Mouse (Mus musculus) urinary bladder, postnatal 14 days (tissue): ENCODE data around the gene Ltb.
A peak's percentile ranks its signal among the peaks of the same experiment; 100 is the strongest.

ENCODE experiments used
- DNase-seq: peaks from one replicate; pipeline ENCODE4 v3.0.0; 2021; ENCODE audit warnings: low spot score

The Ltb gene

DNA sequence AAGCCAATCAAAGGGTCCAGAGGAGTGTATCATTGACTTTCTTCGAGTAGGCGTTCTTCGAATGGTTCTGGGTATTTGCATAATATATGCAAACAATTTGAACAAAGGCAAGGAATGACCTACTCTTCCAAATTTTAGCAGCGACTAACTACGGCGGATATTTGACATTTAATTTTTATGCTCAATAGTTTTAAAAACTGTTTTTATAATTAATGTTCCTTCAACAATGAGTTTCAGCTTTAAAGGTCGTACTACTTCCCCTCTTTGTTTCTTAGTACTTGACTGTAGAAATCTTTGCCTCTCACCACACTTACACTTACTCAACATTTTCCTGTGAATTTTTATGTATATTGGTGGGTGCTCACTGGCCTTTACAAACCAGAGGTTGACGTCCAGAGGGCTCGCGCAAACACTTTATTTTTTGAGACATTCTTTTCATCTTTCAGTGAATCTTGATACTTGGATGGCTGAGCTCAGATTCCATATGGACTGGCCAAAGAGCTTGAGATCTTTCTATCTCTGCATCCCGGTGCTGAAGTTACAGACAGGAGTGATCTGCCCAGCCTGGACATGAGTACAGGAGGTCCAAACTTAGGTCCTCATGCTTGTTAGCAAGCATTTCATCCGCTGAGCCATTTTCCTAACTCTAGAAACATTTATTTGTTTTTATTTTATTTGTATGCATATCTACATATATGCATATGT is 28.6 kb upstream of the Ltb start:
- DNase-seq: no peak

DNA sequence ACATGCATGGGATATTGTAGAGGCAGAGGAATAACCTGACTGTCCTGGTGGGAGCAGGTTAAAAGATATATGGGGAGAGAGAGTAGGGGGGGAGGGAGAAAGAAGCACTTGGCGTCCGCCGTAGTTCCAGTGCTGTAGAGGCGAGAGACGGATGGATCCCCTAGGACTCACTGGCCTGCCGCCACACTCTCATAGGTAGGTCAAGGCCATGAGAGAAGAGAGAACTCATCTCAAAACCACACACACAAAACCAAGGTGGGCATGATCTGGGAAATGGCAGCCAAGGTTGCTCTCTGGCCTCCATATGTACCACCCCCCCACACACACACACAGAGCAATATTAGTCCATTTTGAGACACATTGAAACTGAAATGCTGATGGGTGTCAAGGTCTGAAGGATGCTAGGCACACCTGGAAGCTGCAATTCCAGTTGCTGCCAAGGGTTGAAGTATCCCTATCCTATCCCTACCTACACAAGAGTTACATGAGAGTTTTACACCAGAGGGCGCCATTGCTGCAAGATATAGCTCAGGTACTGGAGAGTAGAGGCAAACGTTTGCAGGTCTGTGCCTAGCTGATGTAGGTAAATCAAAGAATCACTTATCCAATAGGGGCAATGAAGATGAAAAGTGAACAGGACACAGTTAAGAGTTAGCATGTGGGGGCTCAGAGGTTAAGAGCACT is 27.7 kb upstream of the Ltb start:
- DNase-seq: peak; percentile 78

GRCm38 (mm10) chr17:35167794-35168193 is 26.4 kb upstream of the Ltb start:
- DNase-seq: no peak

- DNase-seq: no peak
Measured at GRCm38 (mm10) chr17:35168541-35169207, 25.6 kb upstream of the Ltb start.

GRCm38 (mm10) chr17:35172445-35173234 is 21.6 kb upstream of the Ltb start:
- no peak for DNase-seq

- no peak for DNase-seq
Measured at GRCm38 (mm10) chr17:35173329-35173728, 20.9 kb upstream of the Ltb start.

DNA sequence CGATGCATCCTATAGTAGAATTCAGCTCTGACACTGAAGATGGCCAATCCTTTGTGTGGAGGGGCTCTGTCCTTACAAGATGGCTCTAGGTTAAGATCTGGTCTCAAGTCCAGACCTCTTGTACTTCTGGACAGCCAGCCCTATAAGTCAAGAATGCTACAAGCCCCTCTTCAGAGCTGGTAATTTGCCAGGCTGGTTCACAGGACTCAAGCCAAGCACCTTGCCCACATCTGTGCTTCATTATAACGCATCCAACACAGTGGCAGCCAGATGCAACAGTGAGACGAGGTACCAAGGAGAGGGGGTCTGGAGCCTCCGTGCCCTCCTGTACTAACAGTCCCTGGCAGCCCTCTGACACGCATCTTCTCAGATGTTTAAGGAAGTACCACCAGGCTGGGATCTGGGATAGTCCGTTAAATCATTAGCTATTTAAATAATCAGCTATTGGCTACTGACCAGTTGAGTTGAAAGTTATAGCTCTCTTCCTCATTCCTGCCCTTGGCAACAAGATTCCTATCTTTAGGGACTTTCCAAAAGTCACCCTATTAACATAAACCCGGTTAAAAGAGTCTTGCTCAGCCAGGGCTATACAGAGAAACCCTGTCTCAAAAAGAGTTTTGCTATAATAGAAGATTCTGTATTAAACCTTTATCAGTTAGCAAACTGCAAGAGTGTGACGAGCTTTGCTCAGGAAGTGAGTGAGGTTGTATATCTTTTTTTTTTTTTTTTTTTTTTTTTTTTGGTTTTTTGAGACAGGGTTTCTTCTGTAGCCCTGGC is 19.9 kb upstream of the Ltb start:
- no peak for DNase-seq

DNA sequence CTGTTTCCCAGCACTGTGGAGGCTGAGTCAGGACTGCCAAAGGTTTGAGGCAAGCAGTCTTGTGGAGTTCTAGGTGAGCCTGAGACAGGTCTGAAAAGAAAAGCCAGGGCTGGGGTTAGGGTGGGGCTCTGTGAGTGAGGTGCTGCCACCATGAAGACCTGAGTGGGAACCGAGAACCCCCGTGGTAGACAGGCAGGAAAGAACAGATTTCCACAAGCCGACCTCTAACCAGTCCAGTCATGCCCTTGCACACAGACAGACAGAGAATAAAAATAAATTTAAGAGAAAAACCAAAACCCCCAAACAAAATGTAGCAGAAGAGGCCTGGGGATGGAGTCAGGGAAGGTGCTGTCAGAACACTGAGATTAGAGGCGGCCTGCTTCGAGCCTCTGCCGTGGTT is 18.9 kb upstream of the Ltb start:
- DNase-seq: no peak

DNA sequence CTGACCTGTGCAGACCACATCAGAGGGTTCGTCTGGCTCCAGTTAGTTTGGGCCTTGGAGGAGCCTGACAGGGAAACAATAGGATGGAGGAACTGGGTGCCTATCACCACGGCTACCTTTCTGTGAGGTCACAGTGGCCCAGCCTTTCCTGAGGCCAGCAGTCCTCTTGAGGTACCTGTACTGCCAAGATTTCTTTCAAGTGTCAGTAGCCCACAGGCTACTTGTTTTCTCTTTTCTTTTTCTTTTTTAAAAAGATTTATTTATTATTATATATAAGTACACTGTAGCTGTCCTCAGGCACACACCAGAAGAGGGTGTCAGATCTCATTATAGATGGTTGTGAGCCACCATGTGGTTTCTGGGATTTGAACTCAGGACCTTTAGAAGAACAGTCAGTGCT is 18.3 kb upstream of the Ltb start, which contains the start of gene Aif1:
TSS of gene Aif1 (minus strand) at position 101 of the 400 bp plus-strand sequence.
- no peak for DNase-seq

GRCm38 (mm10) chr17:35178528-35178927 is 15.7 kb upstream of the Ltb start:
- DNase-seq: peak; percentile 75

DNA sequence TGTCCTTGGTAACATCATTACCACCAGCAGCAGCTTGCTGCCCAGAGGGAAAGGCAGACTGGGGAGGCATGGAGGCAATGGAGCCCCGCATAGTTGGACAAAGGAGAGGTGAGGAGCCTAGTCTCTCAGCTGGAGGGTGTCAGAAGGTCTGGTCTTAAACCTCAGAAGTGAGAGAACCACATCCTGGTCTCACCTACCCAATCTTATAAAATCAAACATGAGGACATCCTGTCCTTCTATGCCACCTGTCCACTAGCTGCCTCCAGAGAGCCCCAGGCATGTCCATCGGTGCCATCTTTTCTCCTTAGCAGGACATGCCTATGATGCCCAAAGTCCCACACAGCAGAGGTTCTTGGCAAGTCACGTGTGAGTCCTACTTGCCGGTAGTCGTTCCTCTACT is 14.1 kb upstream of the Ltb start:
- DNase-seq: no peak

GRCm38 (mm10) chr17:35185639-35186611 is 8.3 kb upstream of the Ltb start:
- peak; percentile 83 for DNase-seq

DNA sequence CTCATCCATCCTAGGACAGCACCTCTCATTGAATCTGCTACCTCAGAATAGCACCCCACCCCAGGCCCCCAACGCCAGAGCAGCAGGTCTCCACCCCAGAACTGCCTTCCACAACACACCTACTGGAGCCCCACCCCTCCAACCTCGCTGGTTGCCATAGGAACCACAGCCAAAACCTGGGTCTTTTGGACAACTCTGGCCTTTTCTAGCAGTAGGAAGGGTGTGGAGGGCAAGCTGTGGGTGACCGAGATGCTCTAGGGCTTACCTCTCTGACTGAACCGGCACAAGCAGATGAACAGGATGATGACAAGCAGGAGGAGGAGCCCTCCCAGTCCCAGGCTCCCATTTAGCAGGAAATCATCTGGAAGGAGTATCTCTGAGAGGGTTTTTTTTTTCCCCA is 7.6 kb upstream of the Ltb start:
- DNase-seq: peak; percentile 19

- DNase-seq: no peak
Measured at GRCm38 (mm10) chr17:35187345-35187744, 6.9 kb upstream of the Ltb start.

DNA sequence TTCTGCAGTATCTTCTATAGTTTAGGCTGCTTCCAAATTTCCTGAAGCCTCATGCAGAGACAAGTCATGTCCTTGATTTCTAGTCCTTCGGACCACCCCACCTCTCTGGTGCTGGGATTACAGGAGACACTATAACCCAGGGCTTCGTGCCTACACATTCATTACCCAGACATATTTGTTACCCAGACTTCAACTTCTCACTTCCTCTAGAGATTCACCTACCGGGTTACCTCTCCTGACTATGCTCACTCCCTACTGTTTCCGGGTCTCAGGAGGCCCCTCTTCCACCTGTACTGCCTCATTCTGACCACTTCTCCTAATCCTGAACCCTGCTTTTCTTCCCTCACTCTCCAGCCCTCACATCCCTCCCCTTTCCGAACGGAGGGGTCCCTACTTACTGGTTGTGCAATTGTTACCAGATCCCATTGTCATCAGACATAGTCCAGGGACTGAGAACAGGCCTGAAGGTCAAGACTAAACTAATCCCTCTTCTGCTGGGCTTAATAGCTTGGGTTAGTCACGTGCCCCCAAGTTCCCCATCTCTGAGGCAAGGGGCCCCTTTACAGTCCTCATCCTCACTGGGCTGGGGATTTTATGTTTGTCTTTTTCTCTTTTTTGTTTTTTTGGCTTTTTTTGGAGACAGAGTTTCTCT is 6.2 kb upstream of the Ltb start, which contains the start of gene Lst1:
TSS of gene Lst1 (minus strand) at position 481 of the 652 bp plus-strand sequence.
- no peak for DNase-seq

GRCm38 (mm10) chr17:35189186-35189585 is 5.1 kb upstream of the Ltb start:
- no peak for DNase-seq

DNA sequence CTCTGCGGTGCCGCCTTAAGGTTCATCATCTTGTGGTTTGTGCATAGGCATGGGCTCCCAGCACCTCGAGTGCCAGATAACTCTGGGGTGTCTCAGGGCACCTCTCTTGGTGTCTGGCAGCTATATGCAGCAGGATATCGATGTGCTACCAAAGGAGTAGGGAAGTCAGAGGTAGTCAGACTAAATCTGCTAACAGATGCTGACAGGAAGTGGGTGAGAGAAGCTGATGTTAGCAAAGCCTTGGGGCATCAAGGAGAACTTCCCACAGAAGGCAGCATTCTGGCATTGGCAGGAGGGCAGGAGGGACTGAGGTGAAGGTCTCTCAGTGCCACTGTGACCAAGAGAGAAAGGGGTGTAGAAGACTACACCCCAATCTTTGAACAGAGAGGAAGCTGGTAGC is 4.1 kb upstream of the Ltb start:
- DNase-seq: no peak

DNA sequence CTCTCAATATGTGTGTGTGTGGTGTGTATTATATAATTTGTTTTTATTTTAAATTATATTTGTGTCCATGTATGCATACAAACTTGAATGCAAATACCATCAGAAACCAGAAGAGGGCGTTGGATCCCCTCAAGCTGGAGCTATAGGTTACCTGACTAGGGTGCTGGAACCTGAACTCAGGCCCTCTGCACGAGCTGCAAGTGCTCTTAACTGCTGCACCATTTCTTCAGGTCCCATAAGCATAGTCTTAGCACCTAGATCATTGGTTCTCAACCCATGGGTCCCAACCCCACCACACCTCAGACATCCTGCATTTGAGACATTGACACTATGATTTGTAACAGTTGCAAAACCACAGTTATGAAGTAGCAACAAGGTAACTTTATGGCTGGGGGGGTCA is 2.5 kb upstream of the Ltb start:
- DNase-seq: no peak

DNA sequence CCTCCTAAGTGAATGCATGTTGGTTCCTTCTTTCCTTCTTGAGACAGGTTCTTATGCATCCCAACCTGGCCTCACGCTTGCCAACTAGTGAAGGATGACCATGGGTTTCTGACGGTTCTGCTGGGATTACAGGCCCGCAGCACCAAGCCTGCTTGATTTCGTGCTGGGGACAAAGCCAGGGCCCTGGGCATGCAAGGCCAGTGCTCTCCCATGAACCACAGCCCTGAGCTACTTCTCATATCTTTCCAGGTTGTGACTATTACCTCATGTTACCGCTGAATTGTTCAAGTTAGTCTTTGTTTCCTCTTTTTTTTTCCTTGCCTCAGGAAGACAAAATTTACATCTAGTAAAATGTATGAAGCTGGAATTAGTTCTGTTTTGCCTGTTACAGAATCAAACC is 1.3 kb upstream of the Ltb start:
- DNase-seq: no peak
